Mouse (Mus musculus): ENCODE measurements at regions not wholly inside any gene's neighbourhood (a gene's known extent, or its start where the extent isn't known, plus 50 kb on each side); places are given as distances from the start of the nearest gene placed in this dataset.

DNA sequence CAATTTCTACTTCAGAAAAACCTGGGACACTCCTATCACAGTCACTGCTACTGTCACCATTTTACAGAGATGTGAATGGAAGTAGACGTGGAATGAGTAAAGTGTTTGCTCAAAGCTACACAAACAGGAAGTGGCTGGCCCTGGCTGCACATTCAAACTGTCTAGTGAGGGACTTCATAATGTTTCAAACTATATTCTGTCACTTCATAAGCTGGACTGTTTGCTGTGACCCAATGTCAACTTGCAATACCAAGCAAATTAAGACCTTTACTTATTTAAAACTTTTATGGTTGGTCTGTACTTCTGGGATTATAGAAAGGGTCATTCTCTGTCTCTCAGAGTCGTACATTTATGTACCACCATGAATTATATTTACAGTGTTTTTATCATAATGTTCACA, 53.9 kb downstream of the Gm11361 start:
- DNase-seq (ENCODE audit: low spot score) (peak; percentile 69), ATAC-seq (replicated peaks; ENCODE audit: low FRiP score, low read depth) (no peak; the same call in 1 of the 2 replicates)
- no peaks in the 10 kb centered on the region for H3K27me3 ChIP-seq (ENCODE audit: insufficient read depth, low read length)
- TF ChIP-seq CTCF (IDR thresholded peaks at IDR 0.05; ENCODE audit: low read depth) = no peak
- H3K27ac ChIP-seq = no peak overlapping the region
- H3K9me3 ChIP-seq (replicated peaks; ENCODE audit: low read length) = no peaks in the 10 kb centered on the region
- no peaks in the 10 kb centered on the region for H3K4me1 ChIP-seq (replicated peaks; ENCODE audit: insufficient read depth, low read length)
- no peak overlapping the region for H3K4me2 ChIP-seq (ENCODE audit: low read length)
- H3K36me3 ChIP-seq (ENCODE audit: insufficient read depth, low read length) = no peaks in the 10 kb centered on the region
- H3K4me3 ChIP-seq (replicated peaks; ENCODE audit: low read depth, low read length) = no peak overlapping the region
- 62% methylated on average over 2 of the region's 2 CpGs for WGBS
- H3K9ac ChIP-seq (ENCODE audit: low read depth, low read length) = no peak overlapping the region

DNA sequence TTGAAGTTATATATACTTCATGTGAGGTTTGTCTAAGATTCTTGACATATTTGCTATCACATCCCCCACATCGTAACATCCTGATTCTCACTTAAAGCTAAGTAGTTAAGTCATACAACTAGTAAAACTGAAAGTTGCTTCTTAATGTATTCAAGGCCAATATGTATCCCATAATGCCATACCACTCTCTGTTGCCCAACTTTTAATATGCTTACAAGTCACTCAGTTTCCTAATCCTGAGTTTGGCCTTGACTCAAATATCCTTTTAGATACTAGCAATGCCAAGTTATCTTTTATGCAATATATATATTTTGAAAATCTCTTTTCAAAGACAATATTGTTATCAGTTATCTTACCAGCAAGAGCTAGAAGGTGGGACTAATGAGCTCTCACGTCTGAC, 54.3 kb downstream of the Gm11361 start:
- no peak for TF ChIP-seq CTCF (IDR thresholded peaks at IDR 0.05; ENCODE audit: low read depth)
- Histone ChIP-seq H3K36me3 (ENCODE audit: insufficient read depth, low read length) (no peaks in the 10 kb centered on the region), H3K4me2 (ENCODE audit: low read length) (no peak overlapping the region), H3K4me3 (replicated peaks; ENCODE audit: low read depth, low read length) (no peak overlapping the region), H3K27ac (0 out of 2 replicates have a peak overlapping the region, but pooled peaks have one; percentile 19), H3K27me3 (ENCODE audit: insufficient read depth, low read length) (no peaks in the 10 kb centered on the region), H3K9me3 (replicated peaks; ENCODE audit: low read length) (no peaks in the 10 kb centered on the region), H3K4me1 (replicated peaks; ENCODE audit: insufficient read depth, low read length) (no peaks in the 10 kb centered on the region), H3K9ac (ENCODE audit: low read depth, low read length) (no peak overlapping the region)
- DNase-seq (ENCODE audit: low spot score) (no peak), ATAC-seq (replicated peaks; ENCODE audit: low FRiP score, low read depth) (no peak)
- WGBS = 60% methylated on average over 2 of the region's 2 CpGs

DNA sequence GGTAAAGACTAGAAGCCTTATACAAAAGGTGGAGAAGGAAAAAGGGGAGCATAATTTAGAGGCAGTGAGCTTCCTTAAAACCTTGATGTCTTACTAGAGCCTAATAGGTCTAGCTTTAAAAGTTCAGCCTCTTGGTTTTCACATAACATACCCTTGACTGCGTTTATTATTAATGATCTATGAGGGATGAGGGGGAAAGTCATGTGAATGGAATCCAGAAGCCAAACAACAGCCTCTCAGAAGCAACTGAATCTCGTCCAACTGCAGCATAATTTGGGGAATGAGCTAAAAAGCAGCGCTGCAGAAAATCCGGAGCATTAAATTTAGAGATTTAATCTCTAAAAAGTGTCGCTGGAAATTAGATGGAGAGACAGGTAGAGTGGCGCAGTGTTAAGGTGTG, 54.8 kb downstream of the Gm11361 start:
- no peaks in the 10 kb centered on the region for H3K4me1 ChIP-seq (replicated peaks; ENCODE audit: insufficient read depth, low read length)
- no peaks in the 10 kb centered on the region for H3K36me3 ChIP-seq (ENCODE audit: insufficient read depth, low read length)
- no peaks in the 10 kb centered on the region for H3K9me3 ChIP-seq (replicated peaks; ENCODE audit: low read length)
- H3K9ac ChIP-seq (ENCODE audit: low read depth, low read length) = no peak overlapping the region
- TF ChIP-seq CTCF (IDR thresholded peaks at IDR 0.05; ENCODE audit: low read depth) = no peak
- no peaks in the 10 kb centered on the region for H3K27me3 ChIP-seq (ENCODE audit: insufficient read depth, low read length)
- no peak overlapping the region for H3K4me3 ChIP-seq (replicated peaks; ENCODE audit: low read depth, low read length)
- H3K4me2 ChIP-seq (ENCODE audit: low read length) = no peak overlapping the region
- WGBS = 42% methylated on average over 6 of the region's 6 CpGs
- DNase-seq (ENCODE audit: low spot score) (peak; percentile 85), ATAC-seq (replicated peaks; ENCODE audit: low FRiP score, low read depth) (no peak)
- 0 out of 2 replicates have a peak overlapping the region, but pooled peaks have one; percentile 19 for H3K27ac ChIP-seq

DNA sequence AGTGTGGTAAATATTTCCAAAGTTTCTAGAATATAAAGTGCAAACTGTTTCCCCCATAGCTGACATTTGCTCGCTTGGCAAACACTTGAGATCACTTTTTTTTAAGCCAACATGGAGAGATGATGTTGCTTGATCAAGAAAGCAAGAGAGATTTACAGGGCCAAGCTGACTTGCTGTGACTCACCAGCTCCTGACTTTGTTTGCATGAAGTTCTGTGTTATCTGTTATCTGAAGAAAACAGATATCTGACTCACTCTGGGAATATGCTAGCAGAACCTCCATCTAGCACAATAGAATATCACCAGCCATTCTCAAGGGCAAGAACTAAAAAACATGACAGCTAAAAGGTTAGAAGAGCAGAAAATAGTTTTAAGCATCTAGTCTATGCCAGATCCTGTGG, 56.1 kb downstream of the Gm11361 start:
- H3K36me3 ChIP-seq (ENCODE audit: insufficient read depth, low read length) = no peaks in the 10 kb centered on the region
- no peak overlapping the region for H3K4me3 ChIP-seq (replicated peaks; ENCODE audit: low read depth, low read length)
- no peaks in the 10 kb centered on the region for H3K9me3 ChIP-seq (replicated peaks; ENCODE audit: low read length)
- no peak overlapping the region for H3K27ac ChIP-seq
- H3K4me1 ChIP-seq (replicated peaks; ENCODE audit: insufficient read depth, low read length) = no peaks in the 10 kb centered on the region
- ATAC-seq (replicated peaks; ENCODE audit: low FRiP score, low read depth) (no peak), DNase-seq (ENCODE audit: low spot score) (no peak)
- WGBS = 84% methylated on average over 1 of the region's 1 CpGs
- TF ChIP-seq CTCF (IDR thresholded peaks at IDR 0.05; ENCODE audit: low read depth) = no peak
- H3K27me3 ChIP-seq (ENCODE audit: insufficient read depth, low read length) = no peaks in the 10 kb centered on the region
- H3K9ac ChIP-seq (ENCODE audit: low read depth, low read length) = no peak overlapping the region
- H3K4me2 ChIP-seq (ENCODE audit: low read length) = no peak overlapping the region

DNA sequence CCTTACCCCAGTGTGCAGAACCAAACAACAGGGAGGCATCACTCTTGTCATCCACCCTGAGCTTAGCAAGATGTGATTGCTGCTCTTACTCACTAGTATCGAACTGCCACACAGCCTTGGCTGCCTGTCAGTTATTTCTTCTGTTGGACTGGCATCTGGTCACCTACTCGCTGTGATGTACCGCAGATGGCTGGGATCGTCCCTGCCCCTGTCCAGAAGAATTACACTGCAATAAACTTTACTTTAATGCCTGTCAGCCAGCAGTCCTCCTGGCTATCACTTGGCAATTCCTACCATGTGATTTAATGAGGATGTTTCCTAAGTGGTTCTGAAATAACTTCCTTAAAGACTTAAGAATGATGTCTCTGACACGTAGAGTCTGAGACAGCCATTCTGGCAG, 57.7 kb downstream of the Gm11361 start:
- Histone ChIP-seq H3K9ac (ENCODE audit: low read depth, low read length) (no peak overlapping the region), H3K4me2 (ENCODE audit: low read length) (no peak overlapping the region), H3K36me3 (ENCODE audit: insufficient read depth, low read length) (no peaks in the 10 kb centered on the region), H3K27ac (no peak overlapping the region), H3K9me3 (replicated peaks; ENCODE audit: low read length) (no peaks in the 10 kb centered on the region), H3K4me1 (replicated peaks; ENCODE audit: insufficient read depth, low read length) (no peaks in the 10 kb centered on the region), H3K4me3 (replicated peaks; ENCODE audit: low read depth, low read length) (no peak overlapping the region), H3K27me3 (ENCODE audit: insufficient read depth, low read length) (no peaks in the 10 kb centered on the region)
- ATAC-seq (replicated peaks; ENCODE audit: low FRiP score, low read depth) (no peak), DNase-seq (ENCODE audit: low spot score) (peak; percentile 39)
- 32% methylated on average over 5 of the region's 5 CpGs for WGBS
- TF ChIP-seq CTCF (IDR thresholded peaks at IDR 0.05; ENCODE audit: low read depth) = no peak
